Mouse (Mus musculus) testis, adult 2 months (tissue): Measurements from ENCODE around the gene Pex26.

Experiments
- CTCF ChIP-seq: fragments of 200-500 bp; IDR thresholded peaks from 2 replicates; pipeline ENCODE4 v1.5.1; 2012; ENCODE audit warnings: low read depth, mild to moderate bottlenecking, inconsistent platforms, low read length, moderate library complexity; ENCODE audit not compliant: control insufficient read depth, insufficient read depth, insufficient replicate concordance
- POLR2A ChIP-seq: fragments of 200-500 bp; IDR thresholded peaks from 2 replicates; pipeline ENCODE4 v1.6.1; 2012; ENCODE audit warnings: low read depth, mild to moderate bottlenecking, inconsistent platforms, low read length, moderate library complexity; ENCODE audit not compliant: control insufficient read depth

GRCm38 (mm10) chr6:121174761-121175160 is 8.7 kb upstream of the Pex26 start:
- TF ChIP-seq CTCF: no peak
- TF ChIP-seq POLR2A: no peak
